Mouse (Mus musculus): ENCODE results near the gene Omd.
"Not testable (repeated sequence)": the region's sequence is repeated elsewhere in the genome, so short reads cannot be mapped to it uniquely, and the experiment has no call there.

Gene Omd

DNA sequence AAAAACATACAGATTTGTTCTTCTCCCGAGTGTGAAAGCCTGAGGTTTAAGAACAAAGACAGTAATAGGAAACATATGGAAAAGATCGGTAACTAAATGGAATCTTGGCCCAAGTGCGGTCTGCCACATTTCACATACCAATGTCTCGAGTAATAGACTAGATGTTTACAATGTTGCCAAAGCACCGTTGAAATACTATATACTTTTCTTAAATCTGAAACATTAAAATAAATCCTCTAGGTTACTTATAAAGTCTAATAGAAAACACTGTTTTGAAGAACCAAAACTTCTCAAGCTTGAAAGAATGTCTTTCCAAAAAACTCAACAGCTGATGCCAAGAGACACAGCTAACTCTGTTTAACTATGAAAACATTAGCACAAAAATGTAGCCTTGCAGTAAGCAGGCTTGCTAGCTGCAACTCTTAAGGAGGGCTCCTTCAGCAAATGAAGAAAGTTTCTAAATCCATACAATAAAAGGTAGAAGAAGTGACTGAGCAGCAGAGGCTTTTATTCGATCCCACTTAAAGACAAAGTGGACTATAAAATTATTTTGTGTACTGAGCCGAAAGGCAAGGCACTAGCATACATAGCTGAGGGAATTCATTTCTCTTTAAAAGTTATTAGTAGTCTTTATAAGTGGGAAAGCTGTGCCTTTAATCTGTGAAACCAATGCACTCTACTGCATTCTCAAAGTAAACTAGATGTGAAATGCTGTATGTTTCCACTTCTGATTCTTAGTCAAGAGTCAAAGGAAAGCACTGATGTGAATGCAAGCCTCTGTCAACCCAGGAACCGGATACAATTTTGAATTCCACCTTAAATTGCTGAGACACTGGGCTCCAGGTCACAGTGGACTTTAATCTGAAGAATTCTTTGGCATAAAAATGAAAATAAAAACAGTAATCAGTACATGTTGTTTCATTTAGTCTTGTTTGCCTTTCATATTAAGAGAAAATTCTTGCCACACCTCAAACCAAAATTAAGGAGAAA, at the start of gene Omd:
Gene Omd, plus strand, starts transcription at position 922 of the 990 bp plus-strand sequence.
- DNase-seq (ENCODE audit: low spot score), result no peak

DNA sequence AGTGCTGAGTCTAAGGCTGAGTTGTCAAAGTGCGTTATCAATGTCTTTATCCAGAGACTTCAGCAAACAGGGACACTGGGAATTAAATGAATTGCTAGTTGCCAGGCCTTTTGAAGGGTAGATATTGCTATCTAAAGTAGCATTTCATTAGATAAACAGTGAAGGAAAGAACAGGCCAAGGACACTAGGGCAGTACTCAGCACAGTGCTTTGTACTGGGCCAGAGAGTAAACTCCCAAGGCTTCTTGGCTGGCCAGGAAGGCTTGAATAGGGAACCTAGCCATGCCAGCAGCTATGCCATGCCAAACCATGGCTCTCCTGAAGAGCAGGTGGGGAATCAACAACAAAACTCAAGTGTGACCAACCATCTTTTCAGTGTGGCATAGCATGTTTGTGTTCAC, 45.3 kb upstream of the Omd start:
- DNase-seq (ENCODE audit: low spot score), result no peak

DNA sequence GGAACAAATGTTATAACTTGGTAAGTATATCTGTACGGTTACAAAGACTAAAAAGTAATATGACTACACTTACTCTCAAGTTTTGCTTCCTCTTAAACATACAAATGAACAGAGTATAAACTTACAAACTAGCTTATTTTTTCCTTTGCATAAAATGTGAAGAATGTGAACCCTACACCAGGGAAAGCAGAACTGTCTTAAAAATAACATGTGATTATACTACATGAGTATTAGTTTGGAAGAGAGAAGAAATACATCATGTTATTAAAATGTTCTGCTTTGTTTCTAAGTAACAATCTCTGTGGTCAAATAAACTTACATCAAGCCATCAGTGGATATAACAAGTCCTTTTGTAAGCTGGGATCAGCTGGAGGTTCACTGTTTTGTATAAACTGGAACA, 43.6 kb upstream of the Omd start:
- DNase-seq (ENCODE audit: low spot score), result no peak

DNA sequence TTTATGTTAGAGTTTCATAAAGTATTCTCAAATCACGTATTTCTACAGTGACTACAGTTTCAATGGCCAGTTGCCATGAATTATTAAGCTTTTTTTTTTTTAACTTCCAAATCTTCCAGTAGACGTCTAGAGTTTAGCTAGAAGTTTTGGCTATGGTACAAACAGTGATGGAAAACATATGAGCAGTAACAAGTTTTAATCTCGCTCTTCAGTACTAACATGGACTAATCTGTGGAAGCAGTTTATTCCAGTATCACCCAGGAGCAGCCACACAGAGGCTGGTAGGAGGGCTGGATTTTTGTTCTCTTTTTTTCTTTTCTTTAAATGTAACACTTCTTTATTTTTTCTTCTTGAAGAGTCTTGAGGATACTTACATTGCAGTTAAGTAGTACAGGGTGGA, 38.0 kb upstream of the Omd start, which contains the start of gene Aspn:
Gene Aspn, plus strand, starts transcription at position 165 of the 400 bp plus-strand sequence.
- DNase-seq (ENCODE audit: low spot score), result no peak

DNA sequence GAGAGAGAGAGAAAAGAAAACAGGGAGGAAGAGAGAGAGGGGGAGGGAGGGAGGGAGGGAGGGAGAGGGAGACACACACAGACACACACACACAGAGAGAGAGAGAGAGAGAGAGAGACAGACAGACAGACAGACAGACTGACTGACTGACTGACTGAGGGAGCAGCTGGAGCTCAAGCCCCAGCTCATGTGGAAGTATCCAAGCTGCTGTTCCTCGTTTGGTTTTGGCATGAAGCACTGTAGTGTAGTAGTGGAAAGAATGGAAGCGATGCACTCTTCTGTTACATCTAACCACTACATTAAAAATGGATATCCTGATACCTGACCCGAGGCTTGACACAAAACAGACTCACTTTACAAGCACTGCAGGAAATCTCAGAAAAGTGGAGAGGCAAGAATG, 36.6 kb upstream of the Omd start:
- no peak for DNase-seq (ENCODE audit: low spot score)

DNA sequence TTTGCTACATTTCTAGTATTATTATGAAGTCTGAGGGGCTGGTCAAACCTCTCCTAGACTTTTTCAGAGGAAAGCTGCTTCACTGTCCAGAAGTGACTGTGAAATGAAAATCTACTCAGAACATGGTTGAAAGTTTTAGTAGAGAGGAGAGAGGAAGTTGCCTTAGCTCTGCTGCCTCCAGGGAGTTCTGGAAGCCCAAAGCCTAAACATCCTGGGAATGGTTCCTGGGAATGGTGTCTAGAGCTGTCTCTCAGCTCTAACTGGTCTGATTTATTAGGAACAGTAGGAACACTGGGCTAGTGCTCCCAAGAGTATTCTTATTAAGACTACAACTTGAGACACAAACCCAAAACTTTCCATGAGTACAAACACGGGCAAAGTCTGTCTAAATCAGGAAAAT, 35.7 kb upstream of the Omd start:
- no peak for DNase-seq (ENCODE audit: low spot score)

DNA sequence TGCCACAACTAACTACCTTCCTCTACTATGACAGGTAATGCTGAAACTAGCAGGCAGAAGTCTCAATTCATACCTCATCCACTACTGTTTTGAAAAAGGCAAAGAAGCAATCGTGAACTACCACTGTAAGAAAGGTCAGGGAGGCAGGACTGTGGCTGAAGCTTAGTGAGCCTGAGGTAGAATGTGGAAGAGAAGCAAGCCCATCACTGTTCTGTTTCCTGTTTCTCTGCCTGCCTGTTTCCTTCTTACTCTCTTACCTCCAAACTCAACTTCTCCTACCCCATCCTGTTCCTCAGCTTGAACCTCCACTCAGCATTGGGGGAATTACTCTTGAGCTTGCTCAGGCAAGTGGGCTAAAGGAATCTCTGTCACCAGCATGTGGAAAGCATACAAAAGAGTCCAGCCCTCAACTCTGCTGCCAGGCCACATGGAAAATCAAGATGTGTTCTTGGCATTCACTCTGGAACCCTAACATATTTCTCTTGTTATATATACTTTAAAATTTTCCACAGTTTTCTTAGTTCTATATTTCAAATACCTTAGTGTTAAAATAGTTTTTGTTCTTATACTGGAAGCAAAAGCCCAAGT, 34.6 kb upstream of the Omd start:
- DNase-seq (ENCODE audit: low spot score), result no peak

DNA sequence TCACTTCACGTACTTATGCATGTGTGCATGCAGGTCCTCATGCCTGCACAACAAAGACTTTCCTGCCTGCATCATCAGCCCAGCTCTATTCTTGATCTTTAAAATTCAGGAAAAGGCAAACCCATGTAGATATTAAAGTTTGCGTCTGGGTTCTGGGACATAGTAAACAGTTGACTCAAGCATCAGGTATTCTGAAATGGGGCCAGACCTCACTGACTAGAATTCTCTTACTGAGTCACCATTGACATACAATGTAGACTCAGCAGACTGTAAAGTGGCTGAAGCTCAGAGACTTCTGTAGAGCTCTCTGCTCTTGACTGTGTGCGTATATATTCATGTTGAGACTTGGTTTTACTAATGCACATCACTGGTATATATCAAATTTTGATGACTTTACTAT, 32.6 kb upstream of the Omd start:
- no peak for DNase-seq (ENCODE audit: low spot score)

DNA sequence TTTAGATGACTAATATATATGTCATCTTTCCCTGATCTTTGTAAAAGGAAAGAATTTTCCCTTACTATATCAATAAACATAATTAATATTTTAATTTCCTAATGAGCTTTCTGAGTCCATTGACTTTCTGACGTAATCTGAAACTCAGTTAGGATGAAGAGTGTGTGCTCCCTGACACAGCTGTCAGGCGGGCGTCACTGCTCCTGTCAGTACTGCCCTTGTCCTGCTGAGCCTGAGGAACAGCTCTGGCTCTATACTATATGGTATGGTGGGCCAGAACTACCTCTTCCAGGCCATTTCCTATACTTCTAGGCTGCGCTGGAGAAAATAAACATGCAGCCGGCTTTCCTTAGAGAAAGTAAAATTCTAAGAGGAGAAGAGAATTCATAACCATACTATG, 27.7 kb upstream of the Omd start:
- no peak for DNase-seq (ENCODE audit: low spot score)

DNA sequence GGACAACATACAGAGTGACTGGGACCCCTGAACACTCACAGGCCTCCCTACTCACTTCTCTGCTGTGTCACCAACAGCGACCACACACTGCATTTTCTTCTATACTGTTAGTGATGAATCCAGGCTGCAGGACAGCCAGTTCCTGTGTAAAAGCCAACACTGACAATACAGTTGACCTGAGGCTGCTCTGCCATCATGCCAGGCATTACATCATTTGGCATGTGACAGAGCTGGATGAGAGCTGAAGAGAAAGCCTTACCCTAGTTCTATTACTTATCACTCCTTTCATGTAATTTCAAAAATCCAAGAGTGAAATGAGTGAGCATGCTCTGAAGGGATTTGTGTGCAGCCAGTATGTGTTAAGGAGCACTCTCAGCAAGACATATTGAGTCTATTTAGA, 26.1 kb upstream of the Omd start:
- DNase-seq (ENCODE audit: low spot score), result no peak

DNA sequence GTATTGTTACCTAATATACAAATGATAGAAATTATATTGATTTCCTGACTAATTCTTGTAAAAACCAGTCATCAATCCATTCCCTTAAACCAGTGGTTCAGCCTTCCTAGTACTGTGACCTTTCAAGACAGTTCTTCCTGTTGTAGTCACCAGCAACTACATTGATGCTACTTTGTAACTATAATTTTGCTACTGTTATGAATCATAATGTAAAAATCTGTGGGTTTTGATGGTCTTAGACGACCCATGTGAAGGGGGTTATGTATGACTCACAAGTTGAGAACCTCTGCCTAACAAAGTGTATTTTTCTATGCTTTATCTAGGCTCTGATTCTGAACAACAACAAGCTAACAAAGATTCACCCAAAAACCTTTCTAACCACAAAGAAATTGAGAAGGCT, 25.3 kb upstream of the Omd start:
- DNase-seq (ENCODE audit: low spot score), result no peak

DNA sequence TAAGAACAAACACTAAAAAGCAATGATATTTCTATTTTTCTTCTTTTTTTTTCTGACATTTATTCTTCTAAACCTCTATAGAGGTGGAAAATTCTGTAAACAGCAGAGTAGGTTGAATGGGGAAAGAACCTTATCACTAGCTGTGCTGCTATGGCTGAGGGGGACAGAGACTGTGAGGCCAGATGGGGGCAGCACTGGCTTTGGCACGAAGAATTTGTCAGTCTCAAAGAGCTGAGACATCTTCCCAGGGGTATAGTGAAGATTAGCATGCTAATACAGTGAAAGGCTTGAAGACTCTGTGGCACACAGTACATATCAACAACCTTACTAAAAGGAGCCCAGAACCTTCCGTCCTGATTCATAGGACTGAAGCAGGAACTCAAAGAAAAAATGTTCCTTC, 23.1 kb upstream of the Omd start:
- no peak for DNase-seq (ENCODE audit: low spot score)

DNA sequence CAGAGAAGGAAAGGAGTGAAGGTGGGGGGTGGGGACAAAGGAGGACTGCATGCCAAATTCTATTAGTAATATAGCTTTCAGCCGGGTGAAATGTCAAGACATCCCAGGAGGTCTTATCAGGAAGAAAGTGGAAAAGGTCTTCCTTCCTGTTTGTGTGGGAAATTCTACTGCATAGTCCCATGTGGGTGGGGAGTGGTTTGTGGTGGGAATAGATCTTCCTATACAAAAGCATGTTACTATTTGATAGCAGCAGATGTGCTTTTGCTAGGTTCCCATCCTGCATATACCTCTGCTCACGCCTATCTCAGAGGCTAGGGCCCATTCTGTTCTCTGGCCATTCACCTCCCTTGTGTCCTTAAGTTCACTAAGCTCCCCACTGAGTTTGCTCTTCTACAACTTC, 21.4 kb upstream of the Omd start:
- no peak for DNase-seq (ENCODE audit: low spot score)

DNA sequence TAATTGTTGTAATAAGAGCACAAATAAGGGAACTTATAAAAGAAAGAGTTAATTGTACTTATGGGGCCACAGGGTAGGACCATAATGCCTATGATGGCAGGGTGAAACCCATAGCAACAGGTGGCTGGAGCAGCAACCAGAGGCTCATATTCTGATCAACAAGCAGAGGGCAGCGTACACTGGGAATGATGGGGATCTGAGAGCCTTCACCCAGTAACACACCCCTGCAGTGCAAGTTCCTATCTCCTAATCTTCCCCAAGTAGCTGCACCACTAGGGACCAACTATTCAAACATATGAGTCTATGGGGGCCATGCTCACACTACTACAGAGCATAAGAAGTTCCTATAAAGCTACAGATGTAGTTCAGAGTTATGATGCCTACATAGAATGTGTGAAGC, 17.9 kb upstream of the Omd start:
- no peak for DNase-seq (ENCODE audit: low spot score)

DNA sequence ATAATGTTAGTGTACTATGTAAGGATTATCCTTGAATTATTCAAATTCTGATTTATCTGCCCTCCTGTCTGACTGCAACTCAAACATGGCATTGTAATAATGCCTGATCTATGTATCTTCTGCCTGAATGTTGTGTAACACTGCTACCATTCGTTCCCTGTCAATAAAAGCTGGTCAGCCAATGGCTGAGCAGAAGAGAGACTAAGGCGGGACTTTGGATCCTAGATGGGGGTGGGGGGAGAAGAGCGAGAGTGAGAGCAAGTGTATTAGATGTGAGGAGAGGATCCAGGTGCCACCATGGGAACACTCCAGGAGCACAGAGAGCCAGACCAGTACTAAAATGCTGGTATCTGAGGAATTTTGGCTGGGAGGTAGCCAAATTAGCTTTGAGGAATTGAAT, 11.9 kb upstream of the Omd start:
- DNase-seq (ENCODE audit: low spot score), result no peak

DNA sequence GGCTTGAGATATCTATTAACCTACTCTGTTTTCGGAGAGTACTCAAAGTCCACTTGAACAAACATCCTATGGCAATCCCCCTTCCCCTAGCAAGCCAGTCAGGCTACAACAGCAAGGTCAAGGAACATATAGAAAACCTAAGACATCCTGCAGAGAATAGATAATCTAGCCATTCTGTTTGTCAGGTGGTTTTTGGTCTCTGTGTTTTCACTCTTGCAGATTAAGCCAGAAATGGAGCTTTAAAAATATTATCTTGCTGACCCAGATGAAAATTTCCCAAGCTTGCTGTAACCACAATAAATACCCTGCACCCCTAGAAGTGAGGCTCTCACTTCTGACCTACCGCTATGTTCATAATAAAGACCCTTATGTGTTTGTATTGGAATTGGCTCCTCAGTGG, 10.8 kb upstream of the Omd start:
- no peak for DNase-seq (ENCODE audit: low spot score)

DNA sequence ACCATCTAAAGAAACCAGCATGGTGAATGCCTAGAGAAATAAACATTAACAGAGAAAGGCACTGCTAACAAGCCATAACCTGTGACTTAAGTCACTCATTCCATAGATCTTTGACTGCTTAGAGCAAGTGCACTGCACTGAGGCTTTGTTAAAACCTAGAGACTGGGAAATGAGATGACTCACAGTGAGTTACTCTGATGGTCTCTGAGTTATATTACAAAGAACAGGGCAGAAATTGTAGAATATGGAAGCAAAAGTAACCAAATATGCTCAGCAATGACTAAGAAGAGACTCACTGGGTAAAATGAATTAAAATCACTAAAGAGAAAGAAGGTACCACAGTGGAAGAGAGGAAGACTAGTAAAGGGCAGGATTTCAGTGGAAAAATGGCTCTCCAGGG, 1.6 kb downstream of the Omd start:
- no peak for DNase-seq (ENCODE audit: low spot score)

DNA sequence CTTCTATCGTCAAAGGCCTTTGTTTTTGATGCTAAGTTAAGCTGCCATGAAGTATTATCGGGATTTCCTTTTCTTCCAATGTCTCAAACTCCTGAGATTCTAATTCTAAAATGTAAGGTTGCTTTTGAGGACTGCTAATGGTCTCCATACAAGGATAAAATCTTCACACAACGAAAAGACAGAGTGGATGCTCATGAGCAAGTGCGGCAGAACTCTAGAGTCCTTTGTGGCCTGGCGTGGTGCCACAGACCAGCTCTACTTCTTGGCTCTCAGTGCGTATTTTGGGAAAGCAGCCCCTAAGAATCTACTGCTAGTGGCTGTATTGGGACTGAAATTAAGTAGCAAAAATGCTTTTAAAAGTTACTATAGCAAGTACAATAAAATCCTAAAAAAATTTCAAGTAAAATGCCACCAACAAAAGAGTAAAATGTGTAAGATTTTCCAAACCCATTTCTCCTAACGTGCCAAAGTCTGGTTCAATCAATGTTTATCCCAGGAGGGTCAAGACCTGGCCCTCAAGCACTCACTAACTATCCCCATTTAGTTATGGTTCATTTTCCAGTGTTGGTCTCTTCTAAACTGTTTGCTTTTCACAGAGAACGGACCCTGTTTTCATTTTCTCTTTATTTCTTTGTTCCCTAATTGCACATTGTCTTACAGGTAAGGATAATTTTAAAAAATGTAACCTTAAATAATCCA, 2.2 kb downstream of the Omd start:
- DNase-seq (ENCODE audit: low spot score), result no peak

DNA sequence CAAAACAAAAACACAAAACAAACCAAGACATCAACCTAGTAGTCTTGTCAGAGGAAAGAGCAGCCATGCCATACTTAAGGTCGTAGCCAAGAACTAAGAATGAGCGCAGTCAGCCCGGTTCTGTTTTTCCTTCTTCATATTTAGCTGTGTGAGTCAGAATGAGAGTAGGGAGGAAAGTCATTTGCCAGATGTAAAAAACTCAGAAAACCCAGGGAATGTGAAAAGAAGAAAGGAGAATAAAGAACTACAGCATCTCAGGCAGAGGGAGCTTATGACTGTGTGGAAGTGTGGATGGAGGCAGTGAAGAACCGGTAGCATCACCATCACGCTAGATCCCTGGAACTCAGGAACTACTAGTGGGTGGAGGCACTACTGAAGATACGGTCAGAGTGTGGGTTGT, 3.8 kb downstream of the Omd start:
- no peak for DNase-seq (ENCODE audit: low spot score)

DNA sequence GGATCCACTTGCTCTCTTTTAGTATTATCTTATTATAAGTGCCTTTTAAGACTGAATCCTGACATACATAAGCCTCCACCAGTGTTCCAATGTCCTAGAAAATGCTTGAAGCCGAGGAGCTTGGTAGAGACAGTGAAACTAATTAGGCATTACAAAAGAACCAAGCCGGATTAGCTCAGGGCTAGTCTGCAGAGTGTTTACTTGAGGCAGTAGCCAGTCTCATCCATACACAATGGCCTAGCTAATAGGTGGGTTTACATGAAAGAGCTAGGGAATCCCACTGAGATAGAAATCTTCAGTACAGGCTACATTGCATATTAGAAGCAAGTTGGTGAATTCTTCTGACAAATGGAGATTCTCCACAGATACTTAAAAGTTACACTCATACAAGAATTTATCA, 20.3 kb downstream of the Omd start:
- not testable (repeated sequence) for DNase-seq (ENCODE audit: low spot score)

DNA sequence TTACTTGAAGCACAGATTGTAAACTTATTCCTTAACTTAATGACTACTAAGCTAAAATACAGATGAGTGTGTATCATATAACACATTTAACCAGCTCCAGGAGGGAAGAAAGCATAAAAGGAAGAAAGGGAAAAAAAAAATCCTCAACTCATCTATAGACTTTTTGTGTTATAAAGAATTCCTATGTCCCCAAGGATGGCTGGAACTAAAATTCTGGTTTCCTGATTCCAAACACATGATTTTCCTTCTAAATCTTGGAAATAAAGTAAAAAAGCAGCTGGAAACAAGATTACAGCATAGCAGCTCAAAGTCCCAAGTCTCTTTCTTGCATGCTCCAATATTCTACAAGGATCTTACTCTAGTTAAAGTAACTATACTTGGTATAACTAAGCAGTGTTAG, 21.3 kb downstream of the Omd start:
- no peak for DNase-seq (ENCODE audit: low spot score)

DNA sequence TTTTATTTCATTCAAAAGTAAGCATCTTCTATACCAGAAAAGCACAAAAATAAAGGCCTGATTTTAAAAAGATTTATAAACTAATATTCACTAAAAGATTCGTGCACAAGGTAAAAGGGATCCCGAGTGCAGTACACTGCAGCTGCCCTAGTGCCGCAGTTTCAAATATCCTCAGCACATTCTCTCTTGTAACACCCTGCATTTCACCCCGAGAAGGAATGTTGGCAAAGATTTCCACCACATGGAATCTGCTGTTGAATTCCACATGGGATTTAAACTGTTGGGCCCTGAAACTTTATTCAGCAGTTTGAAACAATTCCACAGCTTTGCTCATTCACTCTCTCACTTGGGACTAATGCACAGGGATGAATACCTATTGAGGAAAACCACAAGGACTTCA, 25.5 kb downstream of the Omd start, which contains the start of gene Ogn:
Gene Ogn, plus strand, starts transcription at position 333 of the 400 bp plus-strand sequence.
- no peak for DNase-seq (ENCODE audit: low spot score)

All from T-cell, adult 2 months (primary cell).